Mouse (Mus musculus): ENCODE data around the gene Sapcd1.

The Sapcd1 gene

GRCm38 (mm10) chr17:35032323-35032870, 4.6 kb upstream of the Sapcd1 start:
- CTCF ChIA-PET: no interaction called here

GRCm38 (mm10) chr17:35031880-35032279, 4.1 kb upstream of the Sapcd1 start:
- CTCF ChIA-PET: no interaction called here

GRCm38 (mm10) chr17:35031272-35031671, 3.5 kb upstream of the Sapcd1 start:
- CTCF ChIA-PET: no interaction called here

- CTCF ChIA-PET: interaction anchor here (0.6 to 1.2 kb wide), 2 partner anchors 30 to 81 kb away, joined by 3 to 5 read pairs; no protein-coding TSS in a partner anchor
Observed at GRCm38 (mm10) chr17:35029691-35030532, 2.1 kb upstream of the Sapcd1 start.

- CTCF ChIA-PET: interaction anchor here (0.6 to 1.2 kb wide), 3 partner anchors 18 to 356 kb away, joined by 4 to 5 read pairs (median 5); partner anchors contain the start of gene Msh5
Observed at GRCm38 (mm10) chr17:35028315-35028714, 499 bp upstream of the Sapcd1 start.

- CTCF ChIA-PET: interaction anchor here (0.6 to 0.7 kb wide), 4 partner anchors 19 to 241 kb away, joined by 4 to 5 read pairs (median 4); no protein-coding TSS in a partner anchor
Observed at GRCm38 (mm10) chr17:35026206-35026605, 1.6 kb downstream of the Sapcd1 start.

GRCm38 (mm10) chr17:35024691-35025488, 2.9 kb downstream of the Sapcd1 start:
- CTCF ChIA-PET: interaction anchor here (0.5 to 1.2 kb wide), 2 partner anchors 20 to 51 kb away, joined by 3 to 4 read pairs; no protein-coding TSS in a partner anchor

GRCm38 (mm10) chr17:35024261-35024660, 3.6 kb downstream of the Sapcd1 start:
- CTCF ChIA-PET: interaction anchor here (0.5 to 1.2 kb wide), 2 partner anchors 20 to 50 kb away, joined by 3 to 4 read pairs; no protein-coding TSS in a partner anchor

GRCm38 (mm10) chr17:35023756-35024155, 4.1 kb downstream of the Sapcd1 start:
- CTCF ChIA-PET: interaction anchor here (0.7 to 1.2 kb wide), 2 partner anchors 11 to 21 kb away, joined by 3 read pairs; no protein-coding TSS in a partner anchor

GRCm38 (mm10) chr17:35023221-35023620, 4.6 kb downstream of the Sapcd1 start:
- CTCF ChIA-PET: interaction anchor here (0.7 kb wide), 1 partner anchor 12 kb away, joined by 3 read pairs; no protein-coding TSS in a partner anchor

GRCm38 (mm10) chr17:35022541-35023060, 5.2 kb downstream of the Sapcd1 start:
- CTCF ChIA-PET: interaction anchor here (0.5 to 2.4 kb wide), 3 partner anchors 17 to 37 kb away, joined by 3 to 16 read pairs (median 3); partner anchors contain the start of gene Ddah2

GRCm38 (mm10) chr17:35021842-35022477, 5.9 kb downstream of the Sapcd1 start:
- CTCF ChIA-PET: interaction anchor here (0.5 to 2.4 kb wide), 4 partner anchors 18 to 37 kb away, joined by 3 to 16 read pairs (median 6); partner anchors contain the start of gene Ddah2

- CTCF ChIA-PET: interaction anchor here (0.6 to 2.4 kb wide), 2 partner anchors 35 to 38 kb away, joined by 8 to 16 read pairs; partner anchors contain the start of gene Ddah2
Observed at GRCm38 (mm10) chr17:35021163-35021808, 6.5 kb downstream of the Sapcd1 start.

GRCm38 (mm10) chr17:35020551-35020950, 7.3 kb downstream of the Sapcd1 start:
- CTCF ChIA-PET: interaction anchor here (0.5 to 2.4 kb wide), 2 partner anchors 27 to 39 kb away, joined by 9 to 16 read pairs; partner anchors contain the start of gene Ddah2

- CTCF ChIA-PET: interaction anchor here (0.5 to 2.4 kb wide), 2 partner anchors 27 to 39 kb away, joined by 9 to 16 read pairs; partner anchors contain the start of gene Ddah2
Observed at GRCm38 (mm10) chr17:35019894-35020293, 7.9 kb downstream of the Sapcd1 start.

GRCm38 (mm10) chr17:35018171-35018570, 9.6 kb downstream of the Sapcd1 start:
- CTCF ChIA-PET: interaction anchor here (0.6 kb wide), 1 partner anchor 25 kb away, joined by 4 read pairs; no protein-coding TSS in a partner anchor

GRCm38 (mm10) chr17:35017706-35018030, 10.1 kb downstream of the Sapcd1 start:
- CTCF ChIA-PET: no interaction called here

GRCm38 (mm10) chr17:35016791-35017705, 10.8 kb downstream of the Sapcd1 start:
- CTCF ChIA-PET: no interaction called here

- CTCF ChIA-PET: interaction anchor here (0.6 kb wide), 1 partner anchor 728 kb away, joined by 5 read pairs; no protein-coding TSS in a partner anchor
Observed at GRCm38 (mm10) chr17:35016376-35016775, 11.4 kb downstream of the Sapcd1 start, which contains the start of gene Vwa7. Gene Vwa7 (plus strand): TSS chr17:35016579.
